Mouse (Mus musculus) cortical plate, adult 2 months (tissue): ENCODE data around the gene Dnajc5. TPM values are rescaled to one million over a fixed set of nuclear protein-coding genes. Genes with fewer than 3 reads are reported as not detected.
A peak's percentile ranks its signal among the peaks of the same experiment; 100 is the strongest.

Source experiments
- H3K27ac ChIP-seq: fragments of 200-500 bp; 2 replicates; pipeline ENCODE4 v1.5.1; 2012; ENCODE audit warnings: low read length, control low read depth, inconsistent platforms; ENCODE audit not compliant: insufficient read depth
- H3K4me1 ChIP-seq: fragments of 200-500 bp; 2 replicates; pipeline ENCODE4 v1.6.1; 2011; ENCODE audit warnings: low read length; ENCODE audit not compliant: control insufficient read depth, insufficient read depth
- H3K4me3 ChIP-seq: fragments of 200-500 bp; 2 replicates; pipeline ENCODE4 v1.5.1; 2011; ENCODE audit warnings: mild to moderate bottlenecking, low read length, control low read depth; ENCODE audit not compliant: insufficient read depth
- CTCF ChIP-seq: fragments of 200-500 bp; IDR thresholded peaks from 2 replicates; pipeline ENCODE4 v1.5.1; 2011; ENCODE audit warnings: mild to moderate bottlenecking, control low read depth, low read length; ENCODE audit not compliant: insufficient read depth; ENCODE audit errors: extremely low read depth
- POLR2A ChIP-seq: fragments of 200-500 bp; IDR thresholded peaks from 2 replicates; pipeline ENCODE4 v1.6.1; 2011; ENCODE audit warnings: mild to moderate bottlenecking, low read length, control low read depth; ENCODE audit not compliant: insufficient read depth; ENCODE audit errors: extremely low read depth
- polyA plus RNA-seq: library from polyadenylated mRNA; depleted of rRNA; stranded (reverse); fragments of >200 nt; gene quantifications from 2 replicates; pipeline ENCODE4 v1.2.3, GENCODE M21; 2012

Gene Dnajc5
- polyA plus RNA-seq, 1 experiment = 167 TPM

GRCm38 (mm10) chr2:181519201-181519600 lies 1.1 kb upstream of the Dnajc5 start:
- H3K4me3 ChIP-seq = peak overlapping the region; percentile 51
- peaks cover 3% of the 10 kb centered on the region for H3K4me1 ChIP-seq
- no peak overlapping the region for H3K27ac ChIP-seq
- TF ChIP-seq POLR2A = no peak

GRCm38 (mm10) chr2:181520936-181521227 lies 597 bp downstream of the Dnajc5 start:
- Histone ChIP-seq H3K4me1 (peaks cover 7% of the 10 kb centered on the region), H3K27ac (peak overlapping the region; percentile 91), H3K4me3 (peak overlapping the region; percentile 51)
- TF ChIP-seq CTCF (no peak), POLR2A (no peak)

GRCm38 (mm10) chr2:181521491-181521890 lies 1.2 kb downstream of the Dnajc5 start:
- Histone ChIP-seq H3K4me1 (peaks cover 7% of the 10 kb centered on the region), H3K4me3 (peak overlapping the region; percentile 51; the same call in 1 of the 2 replicates), H3K27ac (no peak overlapping the region)
- TF ChIP-seq POLR2A (no peak), CTCF (no peak)

- TF ChIP-seq CTCF (peak; percentile 31; the same call in 1 of the 2 replicates), POLR2A (no peak)
- H3K27ac ChIP-seq = no peak overlapping the region
- H3K4me3 ChIP-seq = no peak overlapping the region
- peaks cover 7% of the 10 kb centered on the region for H3K4me1 ChIP-seq
Observed at GRCm38 (mm10) chr2:181522811-181523210, 2.5 kb downstream of the Dnajc5 start.

GRCm38 (mm10) chr2:181525526-181525925 lies 5.2 kb downstream of the Dnajc5 start:
- Histone ChIP-seq H3K4me1 (peaks cover 7% of the 10 kb centered on the region), H3K4me3 (no peak overlapping the region), H3K27ac (no peak overlapping the region)
- TF ChIP-seq CTCF (no peak), POLR2A (no peak)

- Histone ChIP-seq H3K4me1 (peaks cover 3% of the 10 kb centered on the region; the same call in 1 of the 2 replicates), H3K27ac (no peak overlapping the region), H3K4me3 (no peak overlapping the region)
- TF ChIP-seq CTCF (no peak), POLR2A (no peak)
Observed at GRCm38 (mm10) chr2:181529076-181529475, 8.8 kb downstream of the Dnajc5 start.

DNA sequence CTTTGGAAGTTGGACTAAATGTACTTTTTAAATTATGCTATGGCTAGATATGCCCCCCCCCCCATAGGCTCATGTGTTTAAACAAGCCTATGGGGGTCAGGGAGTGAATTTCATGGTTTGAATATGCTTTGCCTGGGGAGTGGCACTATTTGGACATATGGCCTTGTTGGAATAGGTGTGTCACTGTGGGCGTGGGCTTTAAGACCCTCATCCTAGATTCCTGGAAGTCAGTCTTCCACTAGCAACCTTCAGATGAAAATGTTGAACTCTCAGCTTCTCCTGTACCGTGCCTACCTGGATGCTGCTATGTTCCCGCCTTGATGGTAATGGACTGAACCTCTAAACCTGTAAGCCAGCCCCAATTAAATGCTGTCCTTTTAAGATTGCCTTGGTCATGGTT lies 12.3 kb downstream of the Dnajc5 start:
- Histone ChIP-seq H3K4me1 (peaks cover 2% of the 10 kb centered on the region; the same call in 1 of the 2 replicates), H3K4me3 (no peak overlapping the region), H3K27ac (no peak overlapping the region)
- TF ChIP-seq CTCF = no peak
- TF ChIP-seq POLR2A = no peak

- TF ChIP-seq POLR2A (no peak), CTCF (no peak)
- Histone ChIP-seq H3K4me3 (no peak overlapping the region), H3K27ac (no peak overlapping the region), H3K4me1 (peaks cover 2% of the 10 kb centered on the region; the same call in 1 of the 2 replicates)
Observed at GRCm38 (mm10) chr2:181536410-181536809, 16.1 kb downstream of the Dnajc5 start.

GRCm38 (mm10) chr2:181537444-181538047 lies 17.3 kb downstream of the Dnajc5 start:
- Histone ChIP-seq H3K27ac (no peak overlapping the region), H3K4me3 (no peak overlapping the region), H3K4me1 (peaks cover 2% of the 10 kb centered on the region; the same call in 1 of the 2 replicates)
- TF ChIP-seq POLR2A = peak; percentile 46; the same call in 1 of the 2 replicates
- TF ChIP-seq CTCF = no peak

GRCm38 (mm10) chr2:181541761-181542380 lies 21.6 kb downstream of the Dnajc5 start:
- TF ChIP-seq POLR2A (no peak), CTCF (no peak)
- H3K4me3 ChIP-seq = no peak overlapping the region
- no peak overlapping the region for H3K27ac ChIP-seq
- peaks cover 2% of the 10 kb centered on the region; the same call in 1 of the 2 replicates for H3K4me1 ChIP-seq
